ENCODE assay signal across 12 mouse cellular contexts in the genomic region with DNA sequence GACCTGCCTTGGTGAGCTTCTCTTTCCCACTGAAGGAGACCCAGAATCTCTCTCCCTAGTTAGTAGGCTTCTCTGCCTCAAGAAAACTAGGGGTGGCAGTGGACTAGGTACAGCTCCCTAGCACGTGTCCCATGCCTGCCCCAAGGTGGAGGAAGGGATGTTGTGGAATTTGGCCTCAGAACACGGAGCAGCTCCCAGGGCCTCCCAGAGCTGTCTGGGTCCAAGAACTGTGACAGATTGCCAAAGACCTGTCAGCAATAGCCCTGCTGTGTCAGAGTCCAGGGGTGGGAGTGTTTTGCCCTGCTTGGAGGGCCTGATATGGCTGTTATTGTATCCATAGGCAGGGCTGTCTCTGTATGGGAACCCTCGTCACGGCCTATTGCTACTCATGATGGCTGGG. TPM values are rescaled to one million over a fixed set of nuclear protein-coding genes. Genes with fewer than 3 reads are reported as not detected.
DNase-seq lines count a peak whose midpoint lies in the region; ATAC-seq lines count a peak whose summit lies in the region.
"Had no signal": no experiment of that assay in that cellular context is flagged by ENCODE, and none has a peak within 500 bp of the region (broad histone marks: within the 10 kb centered on the region; RNA-seq: fewer than 3 reads in every experiment).

No protein-coding gene starts in this region.

- no peak overlapping the region for H3K4me2 ChIP-seq in kidney, embryonic 16.5 days (replicated peaks; ENCODE audit: low read depth, low read length)
- no peak overlapping the region for H3K4me2 ChIP-seq in neural tube, embryonic 15.5 days
- H3K4me2 ChIP-seq: limb, embryonic 15.5 days had no signal

- H3K9ac ChIP-seq in kidney, embryonic 16.5 days (replicated peaks; ENCODE audit: low read length) = no peak overlapping the region; the same call in 1 of the 2 replicates
- H3K9ac ChIP-seq in neural tube, embryonic 15.5 days (replicated peaks) = no peak overlapping the region
- H3K9ac ChIP-seq: limb, embryonic 15.5 days had no signal

- no peaks in the 10 kb centered on the region for H3K9me3 ChIP-seq in kidney, embryonic 16.5 days (ENCODE audit: low read length)
- H3K9me3 ChIP-seq in neural tube, embryonic 15.5 days (replicated peaks) = no peaks in the 10 kb centered on the region
- H3K9me3 ChIP-seq: forebrain, embryonic 10.5 days; limb, embryonic 15.5 days had no signal

- intact Hi-C loops in heart, postnatal 14 days (cut with DNase I) = no loop called here

- no peak overlapping the region for H3K27ac ChIP-seq in kidney, embryonic 16.5 days (ENCODE audit: low read length)
- H3K27ac ChIP-seq in neural tube, embryonic 15.5 days (replicated peaks) = no peak overlapping the region
- H3K27ac ChIP-seq: forebrain, embryonic 10.5 days; limb, embryonic 15.5 days had no signal

- peak; percentile 44 for DNase-seq in adrenal gland, adult 2 months
- no peak for DNase-seq in adrenal gland, adult 18-20 months (ENCODE audit: low spot score in 2 of 2)
- DNase-seq in kidney, adult 11 months = peak; percentile 92
- DNase-seq in heart, postnatal 14 days = peak; percentile 43 to 64
- peak; percentile 35 to 62 for DNase-seq in kidney, postnatal 4 days
- DNase-seq in lung, postnatal 25 days (ENCODE audit: low spot score) = no peak
- DNase-seq: cerebellum, postnatal 14 days had no signal

- no peaks in the 10 kb centered on the region for H3K27me3 ChIP-seq in kidney, embryonic 16.5 days (ENCODE audit: insufficient read depth, low read length)
- no peaks in the 10 kb centered on the region for H3K27me3 ChIP-seq in neural tube, embryonic 15.5 days (replicated peaks)

- peaks cover 38% of the 10 kb centered on the region; the same call in 1 of the 2 replicates for H3K4me1 ChIP-seq in kidney, embryonic 16.5 days (ENCODE audit: insufficient read depth, low read length)
- H3K4me1 ChIP-seq in neural tube, embryonic 15.5 days = peaks cover 59% of the 10 kb centered on the region

- WGBS in kidney, embryonic 16.5 days = 66% methylated on average over 4 of the region's 4 CpGs
- 88% methylated on average over 4 of the region's 4 CpGs for WGBS in neural tube, embryonic 15.5 days

- H3K36me3 ChIP-seq in kidney, embryonic 16.5 days (ENCODE audit: insufficient read depth, low read length) = peaks cover 46% of the 10 kb centered on the region
- H3K36me3 ChIP-seq in neural tube, embryonic 15.5 days = peaks cover 53% of the 10 kb centered on the region

- no peak for ATAC-seq in kidney, embryonic 16.5 days (ENCODE audit: low FRiP score, low TSS enrichment)
- ATAC-seq in neural tube, embryonic 15.5 days (ENCODE audit: low FRiP score) = no peak
- ATAC-seq: hindbrain, embryonic 16.5 days had no signal

- H3K4me3 ChIP-seq in kidney, embryonic 16.5 days (ENCODE audit: low read length) = no peak overlapping the region
- H3K4me3 ChIP-seq in neural tube, embryonic 15.5 days (replicated peaks) = no peak overlapping the region
- H3K4me3 ChIP-seq: forebrain, embryonic 10.5 days; limb, embryonic 15.5 days had no signal

RNA-seq across cellular contexts. Expression of a gene that starts 4.4 kb away (rescaled TPM):
- total RNA-seq in adrenal gland, adult 2 months (2021) = 10 to 100 TPM; 14.4 to 15.6 TPM
- polyA plus RNA-seq in adrenal gland, adult 2 months (2012; rRNA removed) = 27.9 and 33.5 TPM in 2 replicates
- 10 to 100 TPM; 15.2 to 16.1 TPM for total RNA-seq in adrenal gland, adult 18-20 months (2021)
- 67.3 and 74.4 TPM in 2 replicates for polyA plus RNA-seq in kidney, embryonic 16.5 days (2015; fragmentation: Nextera tagmentation; extraction: Ambion mirVana)
- total RNA-seq in heart, postnatal 14 days (2021) = 10 to 100 TPM; 29.6 to 31.0 TPM
- polyA plus RNA-seq in neural tube, embryonic 15.5 days (2015; fragmentation: Nextera tagmentation; extraction: Ambion mirVana) = 61.3 and 69.8 TPM in 2 replicates

RNA-seq across cellular contexts. Expression of a gene that starts 5.9 kb away (rescaled TPM):
- 1,000 to 10,000 TPM; 1,025 to 1,177 TPM for total RNA-seq in adrenal gland, adult 2 months (2021)
- 21.7 and 23.2 TPM in 2 replicates for polyA plus RNA-seq in adrenal gland, adult 2 months (2012; rRNA removed)
- 1,000 to 10,000 TPM; 1,079 to 1,172 TPM for total RNA-seq in adrenal gland, adult 18-20 months (2021)
- 1,444 and 1,489 TPM in 2 replicates for polyA plus RNA-seq in kidney, embryonic 16.5 days (2015; fragmentation: Nextera tagmentation; extraction: Ambion mirVana)
- total RNA-seq in heart, postnatal 14 days (2021) = 100 to 1,000 TPM; 728 to 854 TPM
- 1,003 and 1,094 TPM in 2 replicates for polyA plus RNA-seq in neural tube, embryonic 15.5 days (2015; fragmentation: Nextera tagmentation; extraction: Ambion mirVana)

RNA-seq across cellular contexts. Expression of a gene that starts 6.3 kb away (rescaled TPM):
- 10 to 100 TPM; 81.3 to 92.1 TPM for total RNA-seq in adrenal gland, adult 2 months (2021)
- 44.2 and 51.2 TPM in 2 replicates for polyA plus RNA-seq in adrenal gland, adult 2 months (2012; rRNA removed)
- total RNA-seq in adrenal gland, adult 18-20 months (2021) = 100 to 1,000 TPM in 1 of 2 experiments, 10 to 100 TPM in 1; 90.8 to 109 TPM
- polyA plus RNA-seq in kidney, embryonic 16.5 days (2015; fragmentation: Nextera tagmentation; extraction: Ambion mirVana) = 138 TPM in 2 replicates
- 10 to 100 TPM; 32.1 to 35.8 TPM for total RNA-seq in heart, postnatal 14 days (2021)
- 261 and 302 TPM in 2 replicates for polyA plus RNA-seq in neural tube, embryonic 15.5 days (2015; fragmentation: Nextera tagmentation; extraction: Ambion mirVana)

RNA-seq across cellular contexts. Expression of a gene that starts 17.3 kb away (rescaled TPM):
- 10 to 100 TPM; 14.5 to 21.1 TPM for total RNA-seq in adrenal gland, adult 2 months (2021)
- 12.3 and 23.7 TPM in 2 replicates for polyA plus RNA-seq in adrenal gland, adult 2 months (2012; rRNA removed)
- 10 to 100 TPM; 22.4 to 26.1 TPM for total RNA-seq in adrenal gland, adult 18-20 months (2021)
- polyA plus RNA-seq in kidney, embryonic 16.5 days (2015; fragmentation: Nextera tagmentation; extraction: Ambion mirVana) = 26.0 and 31.6 TPM in 2 replicates
- 10 to 100 TPM; 11.4 to 11.9 TPM for total RNA-seq in heart, postnatal 14 days (2021)
- polyA plus RNA-seq in neural tube, embryonic 15.5 days (2015; fragmentation: Nextera tagmentation; extraction: Ambion mirVana) = 32.4 and 36.4 TPM in 2 replicates

RNA-seq across cellular contexts. Expression of a gene that starts 21.8 kb away (rescaled TPM):
- 100 to 1,000 TPM; 177 to 230 TPM for total RNA-seq in adrenal gland, adult 2 months (2021)
- polyA plus RNA-seq in adrenal gland, adult 2 months (2012; rRNA removed) = 64.3 and 127 TPM in 2 replicates
- total RNA-seq in adrenal gland, adult 18-20 months (2021) = 100 to 1,000 TPM; 182 to 214 TPM
- polyA plus RNA-seq in kidney, embryonic 16.5 days (2015; fragmentation: Nextera tagmentation; extraction: Ambion mirVana) = 48.0 and 51.2 TPM in 2 replicates
- total RNA-seq in heart, postnatal 14 days (2021) = 10 to 100 TPM; 38.9 to 52.1 TPM
- polyA plus RNA-seq in neural tube, embryonic 15.5 days (2015; fragmentation: Nextera tagmentation; extraction: Ambion mirVana) = 26.5 and 30.8 TPM in 2 replicates

Comparison
In these comparisons a context has a peak if more than half of its experiments do, and no peak if none do; other contexts are left out.
1. DNase-seq: peak in adrenal gland, adult 2 months (single experiment), kidney, adult 11 months (single experiment), heart, postnatal 14 days (2 of 2) and kidney, postnatal 4 days (2 of 2); none in adrenal gland, adult 18-20 months (0 of 2) and lung, postnatal 25 days (single experiment).